Mouse (Mus musculus): Measurements from ENCODE around the gene Gata5. TPM values are rescaled to one million over a fixed set of nuclear protein-coding genes. Genes with fewer than 3 reads are reported as not detected.

Gata5 gene
- not detected in 2 replicates for polyA plus RNA-seq (2012; ENCODE audit: low replicate concordance)

DNA sequence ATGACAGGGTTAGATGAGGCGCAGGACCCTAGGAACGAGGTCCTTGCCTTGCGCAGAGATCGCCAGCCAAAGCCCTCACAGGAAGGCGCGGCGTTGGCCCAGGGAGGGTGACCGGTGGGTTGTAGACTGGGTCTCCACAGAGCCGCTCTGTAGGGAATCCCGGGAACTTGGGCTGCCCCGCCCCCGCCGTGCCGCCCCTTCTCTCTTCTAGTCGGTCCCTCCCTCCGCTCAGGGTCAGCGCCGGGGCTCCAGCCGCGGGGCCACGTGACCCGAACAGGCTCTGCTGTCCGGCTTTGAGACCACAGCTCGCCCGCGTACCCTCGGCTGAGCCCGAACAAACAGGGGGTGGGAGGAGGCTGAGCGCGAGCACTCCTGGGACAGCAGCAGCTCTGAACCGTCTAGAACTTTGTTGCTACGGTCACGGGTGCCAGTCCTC is at the start of gene Gata5:
TSS of gene Gata5 (minus strand) at position 149 of the 436 bp plus-strand sequence.

DNA sequence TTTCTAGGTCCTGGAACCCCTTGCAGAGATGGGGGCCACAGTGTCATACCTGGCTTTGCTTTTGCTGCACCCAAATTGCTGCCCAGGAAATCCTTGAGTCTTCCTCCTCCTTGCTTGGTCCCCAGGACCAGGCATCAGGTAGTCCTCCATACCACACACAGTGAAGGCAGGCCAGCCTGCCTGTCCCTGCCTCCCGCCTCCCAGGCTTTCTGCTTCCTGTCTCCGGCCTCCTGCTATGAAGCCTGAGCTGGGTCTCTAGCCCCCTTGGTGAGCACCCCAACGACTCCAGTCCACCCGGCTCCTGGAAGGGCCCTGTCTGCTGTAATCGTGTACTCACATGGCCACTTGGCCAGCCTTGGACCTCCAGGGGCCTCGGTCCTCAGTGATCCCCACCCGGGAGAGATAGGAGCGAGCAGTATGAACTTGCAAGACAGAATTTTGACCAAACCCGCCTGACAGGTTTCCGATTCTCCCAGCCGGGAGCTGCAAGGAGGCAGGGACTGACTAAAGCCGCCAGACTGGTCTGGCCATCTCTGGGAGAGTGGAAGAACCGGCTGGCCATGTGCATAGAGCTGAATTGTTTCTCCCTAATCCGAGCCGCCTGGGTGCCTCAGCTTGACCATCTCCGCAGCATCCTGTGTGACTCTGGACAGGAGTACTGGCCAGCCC is 44.9 kb downstream of the Gata5 start, which contains the start of gene Rbbp8nl:
TSS of gene Rbbp8nl (minus strand) at position 440 of the 669 bp plus-strand sequence.

Other genes starting within 250 kb of the Gata5 start
- gene Hrh3, start 230.2 kb downstream of the Gata5 start, polyA plus RNA-seq (2012; ENCODE audit: low replicate concordance), result not detected in 2 replicates
- 9.0 and 31.2 TPM in 2 replicates for gene Osbpl2, start 215.4 kb downstream of the Gata5 start, polyA plus RNA-seq (2012; ENCODE audit: low replicate concordance)
- 232 and 554 TPM in 2 replicates for gene Adrm1, start 163.2 kb downstream of the Gata5 start, polyA plus RNA-seq (2012; ENCODE audit: low replicate concordance)
- gene Lama5, start 108.8 kb downstream of the Gata5 start, polyA plus RNA-seq (2012; ENCODE audit: low replicate concordance), result 0.27 and 0.86 TPM in 2 replicates
- gene Rps21, start 77.3 kb downstream of the Gata5 start, polyA plus RNA-seq (2012; ENCODE audit: low replicate concordance), result 88.1 and 1,805 TPM in 2 replicates
- 40.6 and 154 TPM in 2 replicates for gene Cables2, start 61.2 kb downstream of the Gata5 start, polyA plus RNA-seq (2012; ENCODE audit: low replicate concordance)
- not detected in 2 replicates for gene Rbbp8nl, start 44.8 kb downstream of the Gata5 start, polyA plus RNA-seq (2012; ENCODE audit: low replicate concordance)
- 3.3 and 7.8 TPM in 2 replicates for gene Slco4a1, start 121.5 kb upstream of the Gata5 start, polyA plus RNA-seq (2012; ENCODE audit: low replicate concordance)
- gene Ntsr1, start 165.3 kb upstream of the Gata5 start, polyA plus RNA-seq (2012; ENCODE audit: low replicate concordance), result not detected in 2 replicates
- gene Mrgbp, start 246.6 kb upstream of the Gata5 start, polyA plus RNA-seq (2012; ENCODE audit: low replicate concordance), result 25.2 and 26.7 TPM in 2 replicates